Mouse (Mus musculus) T-helper 1 cell (primary cell): ENCODE measurements at regions not wholly inside any gene's neighbourhood (a gene's known extent, or its start where the extent isn't known, plus 50 kb on each side); places are given as distances from the start of the nearest gene placed in this dataset.

Experiments
- in situ Hi-C: fragments of 300-600 bp; cut with MboI, MseI; formaldehyde crosslinking; loops from one replicate; pipeline ENCODE4 v1.15.1; 2025; ENCODE audit warnings: high pct_unique_total_duplicates

- in situ Hi-C loops: no loop called here
These were observed 232.4 kb upstream of the Vrk2 start for GRCm38 (mm10) chr11:26826194-26826593.

- in situ Hi-C loops: no loop called here
These were observed 230.4 kb upstream of the Vrk2 start for GRCm38 (mm10) chr11:26824080-26824727.

GRCm38 (mm10) chr11:26821091-26821490 is 227.3 kb upstream of the Vrk2 start:
- in situ Hi-C loops: no loop called here

- in situ Hi-C loops: no loop called here
These were observed 223.5 kb upstream of the Vrk2 start for GRCm38 (mm10) chr11:26817316-26817715.

- in situ Hi-C loops: no loop called here
These were observed 221.3 kb upstream of the Vrk2 start for GRCm38 (mm10) chr11:26815104-26815503.

- in situ Hi-C loops: no loop called here
These were observed 220.8 kb upstream of the Vrk2 start for GRCm38 (mm10) chr11:26814601-26815000.

- in situ Hi-C loops: no loop called here
These were observed 208.6 kb upstream of the Vrk2 start for GRCm38 (mm10) chr11:26802249-26802941.

- in situ Hi-C loops: no loop called here
These were observed 206.5 kb upstream of the Vrk2 start for GRCm38 (mm10) chr11:26800296-26800695.

- in situ Hi-C loops: no loop called here
These were observed 200.8 kb upstream of the Vrk2 start for GRCm38 (mm10) chr11:26794629-26794966.

- in situ Hi-C loops: no loop called here
These were observed 200.3 kb upstream of the Vrk2 start for GRCm38 (mm10) chr11:26793928-26794628.

GRCm38 (mm10) chr11:26789281-26789680 is 195.5 kb upstream of the Vrk2 start:
- in situ Hi-C loops: no loop called here

- in situ Hi-C loops: no loop called here
These were observed 191.4 kb upstream of the Vrk2 start for GRCm38 (mm10) chr11:26785164-26785563.

- in situ Hi-C loops: loop anchor here (10.0 kb wide), 1 partner anchor 428 kb away; no protein-coding TSS in a partner anchor
These were observed 179.5 kb upstream of the Vrk2 start for GRCm38 (mm10) chr11:26773122-26773796.

- in situ Hi-C loops: no loop called here
These were observed 161.8 kb upstream of the Vrk2 start for GRCm38 (mm10) chr11:26755576-26755975.

- in situ Hi-C loops: no loop called here
These were observed 159.8 kb upstream of the Vrk2 start for GRCm38 (mm10) chr11:26753616-26754015.

- in situ Hi-C loops: no loop called here
These were observed 148.4 kb upstream of the Vrk2 start for GRCm38 (mm10) chr11:26742235-26742634.

GRCm38 (mm10) chr11:26739732-26740131 is 145.9 kb upstream of the Vrk2 start:
- in situ Hi-C loops: no loop called here

- in situ Hi-C loops: no loop called here
These were observed 133.2 kb upstream of the Vrk2 start for GRCm38 (mm10) chr11:26726969-26727368.

- in situ Hi-C loops: no loop called here
These were observed 131.3 kb upstream of the Vrk2 start for GRCm38 (mm10) chr11:26724963-26725721.

- in situ Hi-C loops: no loop called here
These were observed 128.5 kb upstream of the Vrk2 start for GRCm38 (mm10) chr11:26722292-26722691.

GRCm38 (mm10) chr11:26721173-26721572 is 127.4 kb upstream of the Vrk2 start:
- in situ Hi-C loops: no loop called here
